Mouse (Mus musculus): ENCODE data around the gene Tjp1.

Tjp1 gene

GRCm38 (mm10) chr7:65527071-65528007 lies at the start of gene Tjp1:
Tjp1 (minus strand) TSS chr7:65527781.
- DNase-seq (ENCODE audit: low read depth): no peak

DNA sequence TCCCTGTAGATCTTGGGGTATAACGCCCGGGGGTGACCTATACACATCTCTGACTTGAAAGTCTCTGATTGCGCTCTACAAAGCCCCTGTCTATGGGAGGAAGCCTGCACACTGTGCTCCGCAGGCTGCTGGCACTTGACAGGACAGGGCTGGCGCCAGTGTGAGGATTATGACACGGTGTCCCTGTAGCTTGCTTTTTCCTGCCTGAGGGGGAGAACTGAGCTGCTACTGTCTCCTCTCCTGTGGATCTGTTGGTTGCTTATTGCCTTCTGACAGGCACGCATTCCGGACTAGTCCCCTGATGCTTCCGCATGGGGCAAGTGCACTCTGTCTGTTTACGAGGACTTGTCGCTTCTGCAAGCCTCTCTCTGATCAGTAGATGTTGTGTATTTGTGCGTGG lies 49.5 kb upstream of the Tjp1 start:
- DNase-seq (ENCODE audit: low read depth): no peak

DNA sequence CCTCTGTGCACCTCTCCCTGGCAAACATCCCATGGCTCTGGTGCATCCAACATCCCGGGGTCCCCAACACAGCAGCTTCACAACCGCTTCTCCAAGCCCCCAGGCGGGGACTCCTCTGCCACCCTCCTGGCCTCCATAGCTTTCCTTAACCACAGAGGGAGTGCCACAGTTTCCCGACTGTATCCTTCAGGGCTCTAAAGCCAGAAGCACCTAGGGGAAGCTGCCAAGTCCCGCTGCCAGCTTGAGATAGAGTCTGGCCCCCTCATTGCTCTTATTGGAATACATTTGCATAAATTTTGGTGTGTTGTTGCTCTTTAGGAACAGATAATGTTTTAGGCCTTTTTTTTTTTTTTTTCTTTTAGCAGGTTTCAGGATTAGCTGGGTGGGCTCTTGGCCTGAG lies 45.1 kb upstream of the Tjp1 start:
- DNase-seq (ENCODE audit: low read depth): no peak

DNA sequence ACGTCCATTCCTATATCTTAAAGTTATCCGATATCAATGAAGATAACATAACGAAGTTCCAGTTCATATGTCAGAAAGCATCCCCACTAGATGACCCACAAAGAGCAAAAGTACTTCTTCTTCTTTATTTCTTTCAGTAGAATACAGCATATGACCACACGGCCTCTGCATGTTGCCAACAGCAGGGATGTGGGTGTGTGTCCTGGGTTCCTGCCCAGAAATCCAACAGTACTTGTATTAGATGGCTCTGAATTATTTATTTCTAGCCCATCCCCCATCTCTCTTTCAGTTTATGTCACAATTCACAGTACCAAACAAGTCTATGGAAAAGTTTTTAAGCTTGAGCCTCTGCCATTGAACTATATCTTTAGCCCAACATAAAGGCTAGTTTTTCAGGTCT lies 43.1 kb upstream of the Tjp1 start:
- no peak for DNase-seq (ENCODE audit: low read depth)

- DNase-seq (ENCODE audit: low read depth): no peak
These were observed 28.4 kb upstream of the Tjp1 start for GRCm38 (mm10) chr7:65555996-65556395.

DNA sequence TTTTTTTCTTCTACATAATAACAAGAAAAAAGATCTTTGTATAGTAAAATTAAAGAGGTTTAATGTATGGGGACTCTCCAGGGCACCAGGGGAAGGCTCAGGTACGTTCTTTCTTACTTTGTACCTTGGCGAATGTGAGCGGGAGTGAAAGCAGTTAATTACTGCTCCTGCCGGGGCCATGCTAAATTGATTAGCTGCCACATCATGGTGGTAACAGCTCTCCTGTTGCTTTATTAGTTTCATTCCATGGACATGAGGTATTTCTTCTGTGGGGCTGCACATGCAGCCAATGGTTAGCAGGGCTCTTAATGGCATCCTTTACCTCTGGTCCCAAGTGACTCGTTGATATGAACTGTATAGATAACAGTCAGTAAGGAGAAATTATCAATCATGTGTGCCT lies 18.2 kb upstream of the Tjp1 start:
- no peak for DNase-seq (ENCODE audit: low read depth)

GRCm38 (mm10) chr7:65532689-65533088 lies 5.1 kb upstream of the Tjp1 start:
- DNase-seq (ENCODE audit: low read depth): no peak

DNA sequence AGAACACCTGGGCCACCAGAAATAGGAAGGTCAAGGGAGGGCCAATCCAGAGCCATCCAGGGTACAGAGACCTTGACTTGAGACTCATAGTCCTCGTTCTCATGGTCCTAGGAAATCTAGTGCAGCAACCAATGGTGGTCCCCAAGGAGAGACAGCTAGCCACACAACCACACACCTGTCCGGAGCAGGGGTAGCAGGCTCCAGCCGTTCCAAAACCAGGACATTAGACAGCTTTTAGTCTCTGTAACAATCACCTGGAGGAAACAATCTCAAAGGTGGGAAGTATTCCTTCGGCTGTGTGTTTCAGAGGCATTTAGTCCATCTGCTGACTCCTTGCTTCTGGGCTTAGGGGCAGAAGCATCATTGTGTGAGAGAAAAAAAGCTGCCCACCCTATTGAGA lies 4.5 kb downstream of the Tjp1 start:
- DNase-seq (ENCODE audit: low read depth): no peak

DNA sequence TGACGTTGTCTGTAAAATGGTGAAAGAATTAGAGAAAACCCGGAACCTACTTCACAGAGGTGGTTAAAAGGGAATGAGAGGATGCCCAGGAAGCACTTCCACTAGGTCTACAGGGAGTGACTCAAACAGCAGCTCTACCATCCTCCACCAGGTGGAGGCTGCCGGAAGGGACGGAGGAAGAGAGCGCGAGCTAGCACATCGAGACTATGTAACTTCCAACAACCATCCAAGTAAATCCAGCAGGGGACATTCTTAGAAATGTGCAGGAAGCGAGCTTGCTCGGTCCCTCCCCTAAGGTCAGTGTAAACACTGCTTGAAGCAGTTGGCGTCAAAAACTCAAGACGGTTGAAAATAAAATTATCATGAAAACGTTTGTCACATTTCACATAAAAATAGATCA lies 5.1 kb downstream of the Tjp1 start:
- no peak for DNase-seq (ENCODE audit: low read depth)

- no peak for DNase-seq (ENCODE audit: low read depth)
These were observed 7.0 kb downstream of the Tjp1 start for GRCm38 (mm10) chr7:65520622-65521021.

DNA sequence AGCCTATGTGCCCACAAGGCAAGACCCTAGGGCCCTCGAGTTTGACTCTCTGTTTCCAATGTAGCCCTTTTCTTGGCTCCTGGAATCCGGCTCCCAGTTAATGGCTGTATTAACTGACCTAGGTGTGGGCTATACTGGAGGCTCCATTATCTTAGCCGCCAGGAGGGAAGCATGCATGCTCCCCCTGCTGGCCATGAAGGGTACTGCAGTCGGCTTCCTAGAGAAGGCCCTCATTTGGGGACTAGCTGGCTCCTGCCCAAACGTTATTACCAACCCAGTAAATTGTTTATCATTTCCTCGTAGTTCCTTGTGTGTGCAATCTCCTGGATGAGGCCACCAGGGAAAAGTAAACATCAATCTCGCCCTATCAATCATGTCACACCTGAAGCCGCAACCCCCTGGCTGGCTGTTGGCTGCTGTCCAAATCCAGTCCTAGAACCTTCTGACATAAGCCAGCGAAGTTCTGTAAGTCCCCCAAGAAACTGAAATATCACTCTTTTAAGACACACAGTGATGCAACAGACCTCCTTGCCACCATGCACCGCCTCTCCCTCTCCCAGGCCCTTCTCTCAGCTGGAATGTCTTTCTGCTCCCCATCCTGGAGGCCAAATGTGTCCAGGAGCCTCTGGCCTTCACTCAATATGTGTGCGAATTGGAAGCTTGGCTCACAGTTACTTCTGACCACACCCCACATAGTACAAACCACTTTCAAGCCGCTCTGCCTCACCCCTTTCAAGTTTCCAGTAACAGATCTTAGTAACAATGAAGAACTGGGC lies 7.6 kb downstream of the Tjp1 start:
- DNase-seq (ENCODE audit: low read depth): peak; percentile 54

DNA sequence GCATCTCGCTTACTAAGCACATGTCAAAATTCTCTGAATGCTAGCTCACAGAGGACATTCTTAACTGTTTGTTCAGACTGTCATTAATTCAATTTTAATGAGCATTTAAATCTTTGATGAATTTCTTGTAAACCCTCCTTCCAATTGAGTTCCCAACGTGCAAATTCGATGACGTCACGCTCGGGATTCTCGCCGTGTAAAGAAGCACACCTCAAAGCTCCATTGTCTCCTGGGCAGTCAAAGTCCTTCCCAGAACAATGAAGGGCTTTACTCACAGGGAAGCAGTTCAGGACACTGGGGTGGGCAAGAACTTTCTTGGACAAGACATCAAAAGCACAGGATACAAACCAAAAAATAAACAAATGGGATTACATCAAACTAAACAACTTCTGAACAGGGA lies 10.7 kb downstream of the Tjp1 start:
- DNase-seq (ENCODE audit: low read depth): no peak

GRCm38 (mm10) chr7:65513451-65514179 lies 14.0 kb downstream of the Tjp1 start:
- DNase-seq (ENCODE audit: low read depth): no peak

GRCm38 (mm10) chr7:65509357-65509756 lies 18.2 kb downstream of the Tjp1 start:
- DNase-seq (ENCODE audit: low read depth): no peak

GRCm38 (mm10) chr7:65507341-65507740 lies 20.2 kb downstream of the Tjp1 start:
- no peak for DNase-seq (ENCODE audit: low read depth)

DNA sequence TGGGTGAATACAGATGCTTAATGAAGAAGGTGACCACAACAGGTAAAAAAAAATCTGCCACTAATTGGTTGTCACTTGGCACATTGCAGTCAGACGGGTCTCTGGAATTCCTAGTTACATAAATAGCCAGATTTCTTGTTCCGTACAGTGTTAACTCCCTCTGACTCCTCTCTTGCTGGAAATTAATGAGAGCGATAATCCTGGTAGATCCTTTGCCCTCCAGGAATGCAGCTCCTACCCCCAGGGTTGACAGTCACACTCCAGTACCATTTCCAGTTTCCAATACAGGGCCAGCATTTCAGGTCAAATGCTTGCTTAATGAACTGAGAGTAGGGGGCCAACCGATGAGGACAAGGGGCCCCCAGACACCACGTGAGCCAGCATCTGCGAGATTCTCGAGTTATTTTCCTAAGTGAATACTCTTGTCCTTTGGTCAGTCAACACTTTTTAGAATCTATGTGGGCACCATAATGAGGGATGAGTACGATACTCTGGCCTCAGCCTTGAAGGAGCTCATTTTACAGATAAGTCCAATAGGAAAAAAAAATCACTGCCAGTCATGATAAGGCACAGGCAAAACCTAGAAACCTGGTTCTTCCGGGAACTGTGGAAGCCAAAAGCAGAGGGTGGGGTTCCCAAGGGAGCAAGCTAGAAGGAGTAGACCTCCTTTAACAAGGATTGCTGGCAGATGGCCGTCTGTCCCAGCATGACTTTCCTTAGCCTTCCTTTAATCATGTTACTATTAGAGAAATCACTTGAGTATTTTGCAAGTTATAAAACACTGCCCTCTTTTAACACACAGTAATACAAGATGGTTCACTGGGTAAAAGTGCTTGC lies 24.9 kb downstream of the Tjp1 start:
- DNase-seq (ENCODE audit: low read depth): no peak

GRCm38 (mm10) chr7:65500746-65501145 lies 26.8 kb downstream of the Tjp1 start:
- DNase-seq (ENCODE audit: low read depth): no peak

- no peak for DNase-seq (ENCODE audit: low read depth)
These were observed 29.6 kb downstream of the Tjp1 start for GRCm38 (mm10) chr7:65497733-65498583.

- DNase-seq (ENCODE audit: low read depth): no peak
These were observed 37.1 kb downstream of the Tjp1 start for GRCm38 (mm10) chr7:65490526-65490925.

DNA sequence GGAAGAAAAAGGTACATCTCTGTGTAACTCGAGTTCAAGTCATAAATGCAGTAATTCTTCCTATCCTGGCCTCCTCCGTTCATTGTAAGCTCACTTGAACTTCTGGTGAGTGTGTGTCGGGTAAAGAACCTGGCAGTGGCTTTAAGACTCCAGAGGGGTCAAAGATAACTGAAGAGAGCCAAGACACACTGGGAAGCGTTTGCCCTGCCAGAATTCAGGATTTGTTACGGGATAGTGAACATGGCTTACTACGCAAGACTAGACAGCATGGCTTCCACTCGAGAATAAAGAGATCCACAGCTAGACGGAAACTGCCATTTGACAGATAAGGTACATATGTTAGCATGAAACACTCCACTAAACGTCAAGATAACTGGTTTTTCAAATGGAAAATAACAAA lies 37.8 kb downstream of the Tjp1 start:
- DNase-seq (ENCODE audit: low read depth): no peak

DNA sequence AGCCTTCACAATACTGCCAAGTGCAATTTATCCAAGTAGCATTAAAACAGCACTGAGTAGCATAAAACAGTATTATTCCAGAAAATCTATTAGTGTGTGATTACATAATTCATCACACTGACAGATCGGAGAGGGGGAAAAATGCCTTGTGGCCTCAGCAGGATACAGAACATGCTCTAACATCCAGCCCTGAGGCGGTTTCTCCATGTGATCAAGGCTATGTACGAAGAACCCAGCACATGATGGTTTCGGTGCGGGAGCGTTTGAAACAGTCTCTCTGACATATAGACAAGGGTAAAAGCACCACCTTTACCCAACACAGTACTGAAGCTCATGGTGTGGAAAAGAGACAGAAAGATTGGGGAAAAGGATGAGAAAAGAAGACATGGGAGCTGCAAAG lies 38.4 kb downstream of the Tjp1 start:
- DNase-seq (ENCODE audit: low read depth): no peak

All from induced T-regulatory cell, adult 2 months (primary cell).